Mouse (Mus musculus): ENCODE data around the gene Cln3. TPM values are rescaled to one million over a fixed set of nuclear protein-coding genes. Genes with fewer than 3 reads are reported as not detected.
A peak's percentile ranks its signal among the peaks of the same experiment; 100 is the strongest.

Gene Cln3
- polyA plus RNA-seq, 1 experiment from 2014 or later: 23.0 TPM

DNA sequence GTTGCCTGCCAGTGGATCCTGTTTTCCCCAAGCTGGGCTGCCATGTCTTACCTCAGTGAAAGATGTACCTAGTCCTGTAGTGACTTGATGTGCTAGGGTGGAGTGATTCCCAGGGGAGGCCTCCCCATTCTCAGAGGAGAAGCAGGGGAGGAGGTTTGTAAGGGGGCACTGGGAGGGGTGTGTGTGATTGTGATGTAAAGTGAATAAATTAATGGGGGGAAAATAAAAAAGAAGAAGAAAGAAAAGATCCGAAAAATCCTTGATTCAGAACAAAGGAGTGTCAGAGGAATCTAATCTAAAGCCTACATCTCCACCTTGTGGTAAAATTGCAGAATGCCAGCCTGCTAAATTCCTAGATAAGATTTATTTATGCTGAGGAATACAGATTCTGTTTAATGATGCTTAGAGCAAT, 57.4 kb downstream of the Cln3 start:
- ATAC-seq (replicated peaks; ENCODE audit: low FRiP score): peak; percentile 63; the same call in 1 of the 2 replicates
- no peaks in the 10 kb centered on the region for H3K27me3 ChIP-seq (ENCODE audit: control insufficient read depth, insufficient read depth, low read length)
- no peaks in the 10 kb centered on the region for H3K4me1 ChIP-seq (replicated peaks; ENCODE audit: control insufficient read depth, insufficient read depth, low read length)

GRCm38 (mm10) chr7:126523316-126523715, 62.3 kb downstream of the Cln3 start:
- H3K27ac ChIP-seq (ENCODE audit: low read depth, low read length): no peak overlapping the region
- 89% methylated on average over 3 of the region's 3 CpGs for WGBS
- H3K36me3 ChIP-seq (ENCODE audit: control insufficient read depth, insufficient read depth, low read length): no peaks in the 10 kb centered on the region
- H3K4me2 ChIP-seq (ENCODE audit: low read depth, low read length, severe bottlenecking): no peak overlapping the region
- no peaks in the 10 kb centered on the region for H3K27me3 ChIP-seq (ENCODE audit: control insufficient read depth, insufficient read depth, low read length)
- ATAC-seq (replicated peaks; ENCODE audit: low FRiP score): no peak
- H3K4me1 ChIP-seq (replicated peaks; ENCODE audit: control insufficient read depth, insufficient read depth, low read length): no peaks in the 10 kb centered on the region
- H3K9me3 ChIP-seq (ENCODE audit: control insufficient read depth, low read length): no peaks in the 10 kb centered on the region
- DNase-seq (ENCODE audit: low spot score): no peak
- H3K9ac ChIP-seq (ENCODE audit: low read length): no peak overlapping the region
- no peak overlapping the region for H3K4me3 ChIP-seq (ENCODE audit: low read depth, low read length)

More for the DNA sequence above, 57.4 kb downstream of the Cln3 start:
- no peak overlapping the region for H3K4me2 ChIP-seq (ENCODE audit: low read depth, low read length, severe bottlenecking)
- no peaks in the 10 kb centered on the region for H3K9me3 ChIP-seq (ENCODE audit: control insufficient read depth, low read length)
- H3K36me3 ChIP-seq (ENCODE audit: control insufficient read depth, insufficient read depth, low read length): no peaks in the 10 kb centered on the region
- H3K9ac ChIP-seq (ENCODE audit: low read length): peak overlapping the region; percentile 7; the same call in 1 of the 2 replicates
- WGBS: 5% methylated on average over 1 of the region's 1 CpGs
- no peak overlapping the region for H3K4me3 ChIP-seq (ENCODE audit: low read depth, low read length)
- peak; percentile 60 for DNase-seq (ENCODE audit: low spot score)
- no peak overlapping the region for H3K27ac ChIP-seq (ENCODE audit: low read depth, low read length)

Small RNA genes within 50 kb of the gene (microRNA-seq; reads per million reads assigned to microRNA genes)
- gene Mir7059 (ENCODE audit: insufficient number of aligned reads): 3.4 reads per million

Other genes starting within 250 kb of the Cln3 start
- gene Lat, start 216.2 kb downstream of the Cln3 start, polyA plus RNA-seq (2014; fragmentation: Nextera tagmentation; extraction: Ambion mirVana): 2.2 and 2.5 TPM in 2 replicates
- 52.4 and 53.9 TPM in 2 replicates for gene Spns1, start 208.4 kb downstream of the Cln3 start, polyA plus RNA-seq (2014; fragmentation: Nextera tagmentation; extraction: Ambion mirVana)
- 3.6 and 4.5 TPM in 2 replicates for gene Nfatc2ip, start 189.1 kb downstream of the Cln3 start, polyA plus RNA-seq (2014; fragmentation: Nextera tagmentation; extraction: Ambion mirVana)
- gene Cd19, start 170.9 kb downstream of the Cln3 start, polyA plus RNA-seq (2014; fragmentation: Nextera tagmentation; extraction: Ambion mirVana): not detected in 2 replicates
- 23.4 and 24.8 TPM in 2 replicates for gene Rabep2, start 157.1 kb downstream of the Cln3 start, polyA plus RNA-seq (2014; fragmentation: Nextera tagmentation; extraction: Ambion mirVana)
- gene Atp2a1, start 122.7 kb downstream of the Cln3 start, polyA plus RNA-seq (2014; fragmentation: Nextera tagmentation; extraction: Ambion mirVana): not detected in 2 replicates
- gene Sh2b1, start 110.4 kb downstream of the Cln3 start, polyA plus RNA-seq (2014; fragmentation: Nextera tagmentation; extraction: Ambion mirVana): 53.5 and 55.6 TPM in 2 replicates
- gene Tufm, start 98.5 kb downstream of the Cln3 start, polyA plus RNA-seq (2014; fragmentation: Nextera tagmentation; extraction: Ambion mirVana): 138 and 160 TPM in 2 replicates
- gene Atxn2l, start 82.4 kb downstream of the Cln3 start, polyA plus RNA-seq (2014; fragmentation: Nextera tagmentation; extraction: Ambion mirVana): 81.4 and 81.8 TPM in 2 replicates
- 175 and 184 TPM in 2 replicates for gene Eif3c, start 19.4 kb downstream of the Cln3 start, polyA plus RNA-seq (2014; fragmentation: Nextera tagmentation; extraction: Ambion mirVana)
- 0.69 and 0.77 TPM in 2 replicates for gene Apobr, start 875 bp downstream of the Cln3 start, polyA plus RNA-seq (2014; fragmentation: Nextera tagmentation; extraction: Ambion mirVana)
- gene Il27, start 9.1 kb upstream of the Cln3 start, polyA plus RNA-seq (2014; fragmentation: Nextera tagmentation; extraction: Ambion mirVana): not detected in 2 replicates
- 1.6 and 3.2 TPM in 2 replicates for gene Nupr1, start 45.0 kb upstream of the Cln3 start, polyA plus RNA-seq (2014; fragmentation: Nextera tagmentation; extraction: Ambion mirVana)
- 53.6 and 72.3 TPM in 2 replicates for gene Sgf29, start 63.5 kb upstream of the Cln3 start, polyA plus RNA-seq (2014; fragmentation: Nextera tagmentation; extraction: Ambion mirVana)
- 0.21 and 0.52 TPM in 2 replicates for gene Sult1a1, start 90.6 kb upstream of the Cln3 start, polyA plus RNA-seq (2014; fragmentation: Nextera tagmentation; extraction: Ambion mirVana)
- gene Bola2, start 109.6 kb upstream of the Cln3 start, polyA plus RNA-seq (2014; fragmentation: Nextera tagmentation; extraction: Ambion mirVana): 162 and 167 TPM in 2 replicates
- 11.2 and 13.1 TPM in 2 replicates for gene Slx1b, start 110.0 kb upstream of the Cln3 start, polyA plus RNA-seq (2014; fragmentation: Nextera tagmentation; extraction: Ambion mirVana)
- gene Coro1a, start 122.0 kb upstream of the Cln3 start, polyA plus RNA-seq (2014; fragmentation: Nextera tagmentation; extraction: Ambion mirVana): 39.0 and 45.8 TPM in 2 replicates
- gene Mapk3, start 173.8 kb upstream of the Cln3 start, polyA plus RNA-seq (2014; fragmentation: Nextera tagmentation; extraction: Ambion mirVana): 40.1 and 50.6 TPM in 2 replicates
- 1.5 and 1.9 TPM in 2 replicates for gene Gdpd3, start 180.5 kb upstream of the Cln3 start, polyA plus RNA-seq (2014; fragmentation: Nextera tagmentation; extraction: Ambion mirVana)
- 63.9 and 80.5 TPM in 2 replicates for gene Ypel3, start 191.1 kb upstream of the Cln3 start, polyA plus RNA-seq (2014; fragmentation: Nextera tagmentation; extraction: Ambion mirVana)
- gene Tbx6, start 195.7 kb upstream of the Cln3 start, polyA plus RNA-seq (2014; fragmentation: Nextera tagmentation; extraction: Ambion mirVana): 0.28 and 0.61 TPM in 2 replicates
- 348 and 392 TPM in 2 replicates for gene Ppp4c, start 206.7 kb upstream of the Cln3 start, polyA plus RNA-seq (2014; fragmentation: Nextera tagmentation; extraction: Ambion mirVana)
- gene Fam57b, start 211.9 kb upstream of the Cln3 start, polyA plus RNA-seq (2014; fragmentation: Nextera tagmentation; extraction: Ambion mirVana): 10.2 and 10.6 TPM in 2 replicates
- gene 4930451I11Rik, start 245.8 kb upstream of the Cln3 start, polyA plus RNA-seq (2014; fragmentation: Nextera tagmentation; extraction: Ambion mirVana): not detected in 2 replicates